ENCODE assay signal across 14 mouse cellular contexts in genomic region chr2:79647094-79647493, GRCm38 (mm10). TPM values are rescaled to one million over a fixed set of nuclear protein-coding genes. Genes with fewer than 3 reads are reported as not detected.
DNase-seq lines count a peak whose midpoint lies in the region; ATAC-seq and TF ChIP-seq lines count a peak whose summit lies in the region.
"Had no signal": no experiment of that assay in that cellular context is flagged by ENCODE, and none has a peak within 500 bp of the region (broad histone marks: within the 10 kb centered on the region; RNA-seq: fewer than 3 reads in every experiment).

No protein-coding gene starts in this region.

- WGBS in heart, embryonic 15.5 days: 55% methylated on average over 4 of the region's 4 CpGs
- 74% methylated on average over 4 of the region's 4 CpGs for WGBS in liver, adult 2 months
- WGBS in liver, postnatal 0 days (ENCODE audit: insufficient replicate concordance): 78% methylated on average over 4 of the region's 4 CpGs
- WGBS in stomach, postnatal 0 days: 57% methylated on average over 4 of the region's 4 CpGs

- TF ChIP-seq CTCF in liver, adult 2 months (IDR thresholded peaks at IDR 0.05; ENCODE audit: low read depth, low read length): no peak
- TF ChIP-seq CTCF in liver, postnatal 0 days (IDR thresholded peaks at IDR 0.05; ENCODE audit: low read depth): no peak
- TF ChIP-seq CTCF in stomach, postnatal 0 days (IDR thresholded peaks at IDR 0.05; ENCODE audit: low read depth): no peak

- peak overlapping the region; percentile 15; the same call in 1 of the 2 replicates for H3K27ac ChIP-seq in heart, embryonic 15.5 days
- 0 out of 2 replicates have a peak overlapping the region, but pooled peaks have one; percentile 1 for H3K27ac ChIP-seq in liver, adult 2 months (replicated peaks; ENCODE audit: insufficient read depth, low read depth, low read length)
- H3K27ac ChIP-seq in liver, postnatal 0 days (ENCODE audit: low read depth): no peak overlapping the region
- no peak overlapping the region for H3K27ac ChIP-seq in stomach, postnatal 0 days (replicated peaks)
- H3K27ac ChIP-seq: embryonic facial prominence, embryonic 12.5 days; hindbrain, embryonic 15.5 days; limb, embryonic 12.5 days; liver, embryonic 14.5 days had no signal

- H3K9ac ChIP-seq in heart, embryonic 15.5 days: no peak overlapping the region
- H3K9ac ChIP-seq in liver, adult 2 months (ENCODE audit: low read depth, low read length): no peak overlapping the region
- H3K9ac ChIP-seq in liver, postnatal 0 days (replicated peaks): no peak overlapping the region
- no peak overlapping the region for H3K9ac ChIP-seq in stomach, postnatal 0 days (ENCODE audit: low read length)
- H3K9ac ChIP-seq: embryonic facial prominence, embryonic 12.5 days; hindbrain, embryonic 15.5 days; limb, embryonic 12.5 days; liver, embryonic 14.5 days had no signal

- no peak overlapping the region for H3K4me3 ChIP-seq in heart, embryonic 15.5 days
- no peak overlapping the region for H3K4me3 ChIP-seq in liver, adult 2 months (ENCODE audit: insufficient read depth, low read depth, low read length)
- no peak overlapping the region for H3K4me3 ChIP-seq in liver, postnatal 0 days (ENCODE audit: low read depth, low read length)
- no peak overlapping the region for H3K4me3 ChIP-seq in stomach, postnatal 0 days (ENCODE audit: low read depth, low read length)
- H3K4me3 ChIP-seq: embryonic facial prominence, embryonic 12.5 days; hindbrain, embryonic 15.5 days; limb, embryonic 12.5 days had no signal

- peaks cover 28% of the 10 kb centered on the region for H3K36me3 ChIP-seq in heart, embryonic 15.5 days
- H3K36me3 ChIP-seq in liver, adult 2 months (ENCODE audit: control insufficient read depth, insufficient read depth, low read length): peaks cover 33% of the 10 kb centered on the region
- H3K36me3 ChIP-seq in liver, postnatal 0 days (replicated peaks; ENCODE audit: insufficient read depth, low read length): peaks cover 25% of the 10 kb centered on the region
- H3K36me3 ChIP-seq in stomach, postnatal 0 days (ENCODE audit: control insufficient read depth, insufficient read depth, low read length): peaks cover 16% of the 10 kb centered on the region

- no peaks in the 10 kb centered on the region for H3K27me3 ChIP-seq in heart, embryonic 15.5 days
- H3K27me3 ChIP-seq in liver, adult 2 months (ENCODE audit: control insufficient read depth, insufficient read depth, low read length): no peaks in the 10 kb centered on the region
- no peaks in the 10 kb centered on the region for H3K27me3 ChIP-seq in liver, postnatal 0 days (ENCODE audit: insufficient read depth, low read length)
- no peaks in the 10 kb centered on the region for H3K27me3 ChIP-seq in stomach, postnatal 0 days (ENCODE audit: control insufficient read depth, insufficient read depth, low read length)
- H3K27me3 ChIP-seq: embryonic facial prominence, embryonic 12.5 days; hindbrain, embryonic 15.5 days; limb, embryonic 12.5 days had no signal

- no peak for TF ChIP-seq POLR2A in liver, adult 2 months (IDR thresholded peaks at IDR 0.05; ENCODE audit: extremely low read depth, insufficient read depth, low read length)

- no peak overlapping the region for H3K4me2 ChIP-seq in heart, embryonic 15.5 days
- no peak overlapping the region for H3K4me2 ChIP-seq in liver, postnatal 0 days (ENCODE audit: low read depth, low read length)
- H3K4me2 ChIP-seq in stomach, postnatal 0 days (replicated peaks; ENCODE audit: low read depth): 0 out of 2 replicates have a peak overlapping the region, but pooled peaks have one; percentile 15
- H3K4me2 ChIP-seq: embryonic facial prominence, embryonic 12.5 days; hindbrain, embryonic 15.5 days; limb, embryonic 12.5 days had no signal

- peaks cover 3% of the 10 kb centered on the region; the same call in 1 of the 2 replicates for H3K79me2 ChIP-seq in liver, adult 2 months (ENCODE audit: control insufficient read depth, insufficient read depth, low read length)

- 0 out of 2 replicates have a peak, but pooled peaks have one; percentile 36 for ATAC-seq in cerebellum, adult (ENCODE audit: insufficient number of reproducible peaks, low FRiP score, low TSS enrichment)
- ATAC-seq in heart, embryonic 15.5 days (replicated peaks; ENCODE audit: insufficient number of reproducible peaks, insufficient read depth, low FRiP score, low read depth): no peak
- ATAC-seq in liver, postnatal 0 days: no peak
- 0 out of 2 replicates have a peak, but pooled peaks have one; percentile 67 for ATAC-seq in stomach, postnatal 0 days (ENCODE audit: low FRiP score, low TSS enrichment)

- H3K4me1 ChIP-seq in heart, embryonic 15.5 days (replicated peaks): peaks cover 16% of the 10 kb centered on the region
- peaks cover 12% of the 10 kb centered on the region for H3K4me1 ChIP-seq in liver, adult 2 months (ENCODE audit: control insufficient read depth, insufficient read depth, low read length)
- peaks cover 3% of the 10 kb centered on the region; the same call in 1 of the 2 replicates for H3K4me1 ChIP-seq in liver, postnatal 0 days (ENCODE audit: insufficient read depth)
- H3K4me1 ChIP-seq in stomach, postnatal 0 days (replicated peaks; ENCODE audit: control insufficient read depth, insufficient read depth): no peaks in the 10 kb centered on the region
- H3K4me1 ChIP-seq: embryonic facial prominence, embryonic 12.5 days; hindbrain, embryonic 15.5 days had no signal

- TF ChIP-seq EP300 in liver, postnatal 0 days (IDR thresholded peaks at IDR 0.05; ENCODE audit: low read depth): no peak
- TF ChIP-seq EP300 in stomach, postnatal 0 days (optimal IDR thresholded peaks at IDR 0.05): no peak

- DNase-seq in cerebellum, postnatal 25 days: no peak
- no peak for DNase-seq in heart, adult 9 months (ENCODE audit: low spot score in 2 of 2)
- no peak for DNase-seq in liver, adult 2 months (ENCODE audit: extremely low read depth, low read depth, low spot score)
- DNase-seq in liver, postnatal 0 days: no peak
- DNase-seq in stomach, postnatal 0 days (ENCODE audit: low spot score): no peak
- DNase-seq in thymus, postnatal 36 days: no peak
- DNase-seq: adrenal gland, adult 8-10 months; kidney, adult 18-20 months had no signal

- no peaks in the 10 kb centered on the region for H3K9me3 ChIP-seq in heart, embryonic 15.5 days (replicated peaks)
- no peaks in the 10 kb centered on the region for H3K9me3 ChIP-seq in liver, postnatal 0 days (ENCODE audit: low read length)
- no peaks in the 10 kb centered on the region for H3K9me3 ChIP-seq in stomach, postnatal 0 days (ENCODE audit: control insufficient read depth, low read length)
- H3K9me3 ChIP-seq: embryonic facial prominence, embryonic 12.5 days; hindbrain, embryonic 15.5 days; limb, embryonic 12.5 days had no signal

RNA-seq across cellular contexts. Expression of gene Itprid2, which starts 11.9 kb away (rescaled TPM):
- 5.6 and 7.8 TPM in 2 replicates for polyA plus RNA-seq in heart, embryonic 15.5 days (2015; fragmentation: Nextera tagmentation; extraction: Ambion mirVana)
- total RNA-seq in liver, adult 2 months (2014; rRNA removed): 21.4 and 22.8 TPM in 2 replicates
- 5.9 and 7.8 TPM in 2 replicates for polyA plus RNA-seq in liver, adult 2 months (2012; rRNA removed)
- polyA plus RNA-seq in liver, postnatal 0 days (2015; fragmentation: Nextera tagmentation; extraction: Ambion mirVana): 3.5 and 3.7 TPM in 2 replicates
- polyA plus RNA-seq in stomach, postnatal 0 days (2015; fragmentation: Nextera tagmentation; extraction: Ambion mirVana): 23.3 and 25.2 TPM in 2 replicates

Comparison
In these comparisons a context has a peak if more than half of its experiments do, and no peak if none do; other contexts are left out.
1. H3K27ac ChIP-seq: peak in heart, embryonic 15.5 days (single experiment) and liver, adult 2 months (single experiment); none in liver, postnatal 0 days (single experiment) and stomach, postnatal 0 days (single experiment).
2. ATAC-seq: peak in cerebellum, adult (single experiment) and stomach, postnatal 0 days (single experiment); none in heart, embryonic 15.5 days (single experiment) and liver, postnatal 0 days (single experiment).